Mouse (Mus musculus) bone marrow macrophage, adult 2 months (primary cell): ENCODE data around the gene Prss34.
A peak's percentile ranks its signal among the peaks of the same experiment; 100 is the strongest.

ENCODE experiments used
- CTCF ChIP-seq: IDR thresholded peaks from 2 replicates; pipeline ENCODE4 v1.5.1; 2012; ENCODE audit warnings: low read depth, mild to moderate bottlenecking, low read length, moderate library complexity
- POLR2A ChIP-seq: IDR thresholded peaks from 2 replicates; pipeline ENCODE4 v1.6.1; 2012; ENCODE audit warnings: mild to moderate bottlenecking, low read depth, low read length, borderline replicate concordance

DNA sequence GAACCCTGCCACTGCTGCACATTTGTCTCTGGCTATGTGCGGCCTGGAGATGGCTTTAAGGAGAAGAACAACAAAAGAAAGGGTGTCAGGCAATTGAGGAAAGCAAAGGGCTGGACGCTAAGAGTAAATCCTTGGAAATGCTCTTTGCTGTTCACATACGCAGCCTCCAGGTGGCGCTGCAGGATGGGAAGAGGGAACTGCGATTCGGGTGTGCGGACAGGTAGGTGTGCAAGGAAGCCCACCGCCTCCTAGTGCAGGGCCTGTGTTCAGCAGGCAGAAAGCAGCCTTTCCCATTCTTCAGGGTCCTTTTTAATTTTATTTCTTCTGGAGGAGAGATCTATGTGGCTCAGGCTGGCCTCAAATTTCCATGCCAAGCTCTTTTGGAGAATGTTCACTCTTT, 35.7 kb downstream of the Prss34 start:
- peak; percentile 95 for TF ChIP-seq CTCF
- no peak for TF ChIP-seq POLR2A
